In genomic region chr11:3722861-3723260, GRCm38 (mm10) we compare ENCODE assay signal across 28 mouse cellular contexts.
DNase-seq lines count a peak whose midpoint lies in the region; ATAC-seq and TF ChIP-seq lines count a peak whose summit lies in the region.
"Had no signal": no experiment of that assay in that cellular context is flagged by ENCODE, and none has a peak within 500 bp of the region (broad histone marks: within the 10 kb centered on the region; RNA-seq: fewer than 3 reads in every experiment).

No protein-coding gene starts in this region.

- no peaks in the 10 kb centered on the region for H3K27me3 ChIP-seq in cerebellum, adult 2 months (ENCODE audit: control insufficient read depth, insufficient read depth, low read length)
- no peaks in the 10 kb centered on the region for H3K27me3 ChIP-seq in hindbrain, embryonic 10.5 days (ENCODE audit: insufficient read depth, poor library complexity, severe bottlenecking)
- H3K27me3 ChIP-seq in hindbrain, embryonic 13.5 days, result no peaks in the 10 kb centered on the region
- no peaks in the 10 kb centered on the region for H3K27me3 ChIP-seq in midbrain, embryonic 10.5 days (ENCODE audit: low read depth, poor library complexity, severe bottlenecking)
- no peaks in the 10 kb centered on the region for H3K27me3 ChIP-seq in midbrain, postnatal 0 days (ENCODE audit: insufficient read depth, low read length)
- H3K27me3 ChIP-seq: embryonic facial prominence, embryonic 13.5 days; forebrain, embryonic 13.5 days; hindbrain, embryonic 12.5 days had no signal

- no peak overlapping the region for H3K4me3 ChIP-seq in cerebellum, adult 2 months (replicated peaks; ENCODE audit: insufficient read depth, low read depth, low read length)
- H3K4me3 ChIP-seq in hindbrain, embryonic 10.5 days, result no peak overlapping the region
- H3K4me3 ChIP-seq in hindbrain, embryonic 13.5 days, result no peak overlapping the region
- H3K4me3 ChIP-seq in midbrain, embryonic 10.5 days, result no peak overlapping the region
- H3K4me3 ChIP-seq in midbrain, postnatal 0 days (ENCODE audit: low read depth, low read length), result no peak overlapping the region
- H3K4me3 ChIP-seq: embryonic facial prominence, embryonic 13.5 days; erythroblast, embryonic 14.5 days; forebrain, embryonic 10.5 days; forebrain, embryonic 13.5 days; heart, adult 2 months; heart, embryonic 10.5 days; heart, embryonic 13.5 days; hindbrain, embryonic 12.5 days had no signal

- H3K9me3 ChIP-seq in hindbrain, embryonic 10.5 days, result no peaks in the 10 kb centered on the region
- H3K9me3 ChIP-seq in hindbrain, embryonic 13.5 days, result no peaks in the 10 kb centered on the region
- H3K9me3 ChIP-seq in midbrain, embryonic 10.5 days (replicated peaks), result no peaks in the 10 kb centered on the region
- no peaks in the 10 kb centered on the region for H3K9me3 ChIP-seq in midbrain, postnatal 0 days (ENCODE audit: low read length)
- H3K9me3 ChIP-seq: embryonic facial prominence, embryonic 13.5 days; forebrain, embryonic 10.5 days; forebrain, embryonic 13.5 days; G1E; heart, embryonic 10.5 days; heart, embryonic 13.5 days; hindbrain, embryonic 12.5 days had no signal

- peak overlapping the region; percentile 89 for H3K27ac ChIP-seq in cerebellum, adult 2 months (ENCODE audit: insufficient read depth, low read length)
- 0 out of 2 replicates have a peak overlapping the region, but pooled peaks have one; percentile 13 for H3K27ac ChIP-seq in hindbrain, embryonic 10.5 days
- no peak overlapping the region for H3K27ac ChIP-seq in hindbrain, embryonic 13.5 days
- H3K27ac ChIP-seq in midbrain, embryonic 10.5 days (replicated peaks), result peak overlapping the region; percentile 78
- H3K27ac ChIP-seq in midbrain, postnatal 0 days (ENCODE audit: low read depth, low read length), result no peak overlapping the region
- H3K27ac ChIP-seq: embryonic facial prominence, embryonic 13.5 days; forebrain, embryonic 13.5 days; heart, adult 2 months; heart, embryonic 10.5 days; heart, embryonic 13.5 days; hindbrain, embryonic 12.5 days had no signal

- no peaks in the 10 kb centered on the region for H3K36me3 ChIP-seq in hindbrain, embryonic 10.5 days
- no peaks in the 10 kb centered on the region for H3K36me3 ChIP-seq in hindbrain, embryonic 13.5 days
- H3K36me3 ChIP-seq in midbrain, embryonic 10.5 days, result no peaks in the 10 kb centered on the region
- 0 out of 2 replicates have a peak, but pooled peaks cover 4% of the 10 kb centered on the region for H3K36me3 ChIP-seq in midbrain, postnatal 0 days (ENCODE audit: insufficient read depth, low read length)
- H3K36me3 ChIP-seq: embryonic facial prominence, embryonic 13.5 days; forebrain, embryonic 10.5 days; G1E; heart, embryonic 10.5 days; heart, embryonic 13.5 days; hindbrain, embryonic 12.5 days had no signal

- peak in 1 of 2 experiments; percentile 27 for DNase-seq in cerebellum, adult 2 months
- DNase-seq in cerebellum, adult 9-11 months, result no peak
- no peak for DNase-seq in hindbrain, embryonic 10.5 days (ENCODE audit: low spot score)
- no peak for DNase-seq in midbrain, embryonic 10.5 days (ENCODE audit: low spot score)
- no peak for DNase-seq in midbrain, postnatal 0 days (ENCODE audit: low spot score)
- peak; percentile 63 for DNase-seq in retina, postnatal 7 days (ENCODE audit: low read depth, low spot score)
- DNase-seq: adrenal gland, postnatal 10 days; adrenal gland, postnatal 36 days; B cell, adult 2 months; cerebellum, postnatal 10 days; gastrocnemius, postnatal 10 days; gastrocnemius, postnatal 36 days; heart, adult 2 months; heart, postnatal 14 days; heart, postnatal 4 days had no signal

- TF ChIP-seq CTCF in cerebellum, adult 2 months (IDR thresholded peaks at IDR 0.05; ENCODE audit: borderline replicate concordance, insufficient read depth, low read depth, low read length), result no peak
- no peak for TF ChIP-seq CTCF in midbrain, postnatal 0 days (IDR thresholded peaks at IDR 0.05)

- WGBS in cerebellum, adult 2 months, result 39% methylated on average over 3 of the region's 3 CpGs
- WGBS in hindbrain, embryonic 10.5 days, result 68% methylated on average over 3 of the region's 3 CpGs
- WGBS in hindbrain, embryonic 13.5 days, result 60% methylated on average over 3 of the region's 3 CpGs
- 55% methylated on average over 3 of the region's 3 CpGs for WGBS in midbrain, embryonic 10.5 days
- 50% methylated on average over 3 of the region's 3 CpGs for WGBS in midbrain, postnatal 0 days

- no peak for TF ChIP-seq POLR2A in cerebellum, adult 2 months (IDR thresholded peaks at IDR 0.05; ENCODE audit: borderline replicate concordance, insufficient read depth, low read length)

- no peak for ATAC-seq in hindbrain, embryonic 13.5 days (ENCODE audit: low FRiP score)
- ATAC-seq in midbrain, postnatal 0 days (ENCODE audit: low FRiP score), result no peak
- ATAC-seq: forebrain, embryonic 13.5 days; forebrain, embryonic 16.5 days; hindbrain, embryonic 16.5 days; intestine, embryonic 16.5 days; Patski had no signal

- peaks cover 76% of the 10 kb centered on the region for H3K4me1 ChIP-seq in cerebellum, adult 2 months (ENCODE audit: control insufficient read depth, insufficient read depth, low read length)
- H3K4me1 ChIP-seq in hindbrain, embryonic 10.5 days (replicated peaks), result peaks cover 13% of the 10 kb centered on the region
- peaks cover 19% of the 10 kb centered on the region for H3K4me1 ChIP-seq in hindbrain, embryonic 13.5 days (replicated peaks)
- peaks cover 42% of the 10 kb centered on the region for H3K4me1 ChIP-seq in midbrain, embryonic 10.5 days
- H3K4me1 ChIP-seq in midbrain, postnatal 0 days (ENCODE audit: insufficient read depth, low read length), result peaks cover 5% of the 10 kb centered on the region; the same call in 1 of the 2 replicates
- H3K4me1 ChIP-seq: embryonic facial prominence, embryonic 13.5 days; hindbrain, embryonic 12.5 days had no signal

- no peak overlapping the region for H3K4me2 ChIP-seq in hindbrain, embryonic 13.5 days
- no peak overlapping the region for H3K4me2 ChIP-seq in midbrain, postnatal 0 days (ENCODE audit: low read depth, low read length, poor library complexity, severe bottlenecking)
- H3K4me2 ChIP-seq: embryonic facial prominence, embryonic 13.5 days; forebrain, embryonic 13.5 days; heart, embryonic 13.5 days; hindbrain, embryonic 12.5 days had no signal

- no peak overlapping the region for H3K9ac ChIP-seq in hindbrain, embryonic 13.5 days
- H3K9ac ChIP-seq in midbrain, postnatal 0 days (replicated peaks; ENCODE audit: low read length, poor library complexity, severe bottlenecking), result no peak overlapping the region
- H3K9ac ChIP-seq: embryonic facial prominence, embryonic 13.5 days; forebrain, embryonic 13.5 days; heart, embryonic 13.5 days; hindbrain, embryonic 12.5 days had no signal

Comparison
In these comparisons a context has a peak if more than half of its experiments do, and no peak if none do; other contexts are left out.
1. H3K27ac ChIP-seq: peak in cerebellum, adult 2 months (single experiment), hindbrain, embryonic 10.5 days (single experiment) and midbrain, embryonic 10.5 days (single experiment); none in hindbrain, embryonic 13.5 days (single experiment) and midbrain, postnatal 0 days (single experiment).